ENCODE assay signal across 22 mouse cellular contexts in genomic region chr13:37135115-37135514, GRCm38 (mm10).
"Had no signal": no experiment of that assay in that cellular context is flagged by ENCODE, and none has a peak within 500 bp of the region (broad histone marks: within the 10 kb centered on the region; RNA-seq: fewer than 3 reads in every experiment).

No protein-coding gene starts in this region.

- H3K4me2 ChIP-seq: kidney, embryonic 15.5 days; limb, embryonic 13.5 days; liver, embryonic 12.5 days; liver, embryonic 15.5 days; lung, embryonic 15.5 days; midbrain, embryonic 11.5 days; stomach, embryonic 15.5 days had no signal

- ATAC-seq: liver, embryonic 12.5 days had no signal

- DNase-seq: kidney, adult 11 months; kidney, adult 8-10 months; kidney, postnatal 10 days; kidney, postnatal 36 days; layer of hippocampus, postnatal 36 days; liver; lung, adult 18-20 months; lung, postnatal 14 days; lung, postnatal 4 days; midbrain, embryonic 14.5 days; right cerebral cortex, postnatal 14 days; spleen, adult 18-20 months; thymus, adult 18-20 months; thymus, postnatal 36 days had no signal

- H3K36me3 ChIP-seq: kidney, embryonic 15.5 days; limb, embryonic 10.5 days; limb, embryonic 13.5 days; liver, embryonic 12.5 days; liver, embryonic 15.5 days; lung, embryonic 15.5 days; stomach, embryonic 15.5 days had no signal

- H3K4me1 ChIP-seq: kidney, embryonic 15.5 days; limb, embryonic 10.5 days; limb, embryonic 13.5 days; liver, embryonic 12.5 days; liver, embryonic 15.5 days; lung, embryonic 15.5 days; stomach, embryonic 15.5 days had no signal

- H3K9me3 ChIP-seq: kidney, embryonic 15.5 days; limb, embryonic 10.5 days; limb, embryonic 13.5 days; liver, embryonic 12.5 days; liver, embryonic 15.5 days; lung, embryonic 15.5 days; stomach, embryonic 15.5 days had no signal

- H3K27ac ChIP-seq: kidney, embryonic 15.5 days; limb, embryonic 10.5 days; limb, embryonic 13.5 days; liver, embryonic 12.5 days; liver, embryonic 15.5 days; lung, embryonic 15.5 days; stomach, embryonic 15.5 days had no signal

- H3K4me3 ChIP-seq: kidney, embryonic 15.5 days; limb, embryonic 10.5 days; limb, embryonic 13.5 days; liver, embryonic 12.5 days; liver, embryonic 15.5 days; lung, embryonic 15.5 days; stomach, embryonic 15.5 days had no signal

- H3K27me3 ChIP-seq: kidney, embryonic 15.5 days; limb, embryonic 13.5 days; liver, embryonic 12.5 days; liver, embryonic 15.5 days; lung, embryonic 15.5 days; stomach, embryonic 15.5 days had no signal

- H3K9ac ChIP-seq: kidney, embryonic 15.5 days; limb, embryonic 13.5 days; liver, embryonic 12.5 days; liver, embryonic 15.5 days; lung, embryonic 15.5 days; stomach, embryonic 15.5 days had no signal
